Mouse (Mus musculus) kidney, postnatal 36 days (tissue): Measurements from ENCODE around the gene Zfp687.

Experiments
- DNase-seq, 2 experiments: peaks; one replicate each; pipeline ENCODE4 v3.0.0; 2021 to 2022; ENCODE audit warnings: mixed read lengths in 2 of 2

Zfp687 gene

DNA sequence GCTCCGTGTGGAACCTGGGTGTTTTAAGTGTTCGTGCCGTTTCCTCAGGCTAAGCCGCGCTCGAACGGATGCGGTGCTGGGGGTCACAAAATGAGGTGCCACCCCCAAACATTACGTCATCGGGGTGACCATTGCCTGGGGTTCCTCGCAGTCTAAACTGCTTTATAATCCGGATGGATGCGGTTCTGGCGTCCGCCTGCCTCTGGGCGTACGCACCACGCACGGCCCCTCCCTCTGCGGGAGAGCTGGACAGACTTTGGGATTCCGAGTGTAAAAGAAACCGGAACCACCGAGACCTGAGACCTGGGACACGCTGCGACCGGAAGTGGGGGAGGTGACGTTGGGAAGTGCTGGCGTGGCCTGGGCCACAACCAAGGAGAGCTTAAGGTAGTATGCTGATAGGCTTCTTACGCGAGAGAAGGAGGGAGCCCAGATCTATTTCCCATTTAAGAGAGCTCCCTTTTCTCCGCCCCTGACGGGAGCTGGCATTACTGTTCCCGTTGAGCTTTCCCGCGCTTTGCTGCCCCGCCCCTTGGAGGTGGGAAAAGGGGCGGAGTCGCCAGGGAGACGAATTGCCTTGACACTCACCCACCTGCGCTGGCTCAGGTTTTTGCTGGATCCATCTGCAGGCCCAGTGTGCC, 763 bp upstream of the Zfp687 start:
- DNase-seq, result peak; percentile 96 to 97

DNA sequence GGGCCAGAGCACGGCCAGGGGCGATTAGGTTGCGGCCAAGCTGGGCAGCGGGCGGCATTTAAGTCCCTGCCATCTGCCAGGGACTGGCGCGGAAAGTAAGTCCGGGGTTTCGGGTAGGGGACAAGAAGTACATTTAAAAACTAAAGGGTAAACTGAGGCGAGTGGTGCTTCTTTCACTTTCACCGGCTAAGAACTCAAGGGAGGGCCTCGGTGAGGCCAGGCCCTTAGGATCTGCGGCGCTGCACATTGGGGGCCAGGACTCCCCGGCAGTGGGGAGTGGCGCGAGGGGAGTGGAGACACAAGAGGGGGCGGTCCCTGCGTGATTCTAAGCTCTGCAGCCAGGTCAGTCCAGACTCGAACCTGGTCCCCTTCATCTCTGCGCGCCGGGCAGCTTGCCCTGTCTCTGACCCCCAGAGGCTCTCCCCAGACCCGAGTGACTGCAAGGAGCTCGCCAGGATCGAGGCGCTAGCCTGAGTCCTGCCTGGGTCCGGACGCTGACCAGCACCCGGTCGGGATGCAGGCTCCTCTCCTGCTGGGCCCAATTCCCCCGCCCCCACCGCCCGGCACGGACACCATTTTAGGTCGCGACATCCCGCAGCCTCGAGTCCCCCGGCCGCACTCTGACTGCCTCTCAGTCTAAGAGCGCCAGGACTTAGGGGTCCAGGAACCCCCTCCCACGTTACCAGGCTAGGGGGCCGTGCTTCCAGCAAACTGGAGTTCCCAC, 658 bp downstream of the Zfp687 start:
- peak; percentile 38 to 65 for DNase-seq

- peak in 1 of 2 experiments; percentile 58 for DNase-seq
Measured at GRCm38 (mm10) chr3:95013699-95014427, 1.4 kb downstream of the Zfp687 start.

DNA sequence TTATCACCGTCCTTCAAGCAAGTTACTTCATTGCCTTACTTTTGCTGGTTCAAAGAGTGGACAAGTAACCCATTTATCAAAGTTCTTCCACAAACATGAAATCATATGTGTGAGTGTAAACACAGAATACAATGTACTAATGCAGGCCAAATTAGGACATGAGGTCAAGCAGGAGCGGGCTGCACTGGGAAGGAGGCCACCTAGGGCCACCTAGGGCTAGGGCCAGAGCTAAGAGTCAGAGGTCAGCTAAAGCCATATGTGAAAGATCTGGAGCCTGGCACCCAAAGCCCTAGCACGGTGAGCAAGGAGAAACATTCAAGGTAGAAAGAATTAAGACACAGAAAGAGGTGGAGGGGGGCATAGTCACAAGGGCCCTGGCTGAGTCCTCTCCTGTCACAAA, 2.3 kb downstream of the Zfp687 start:
- DNase-seq, result no peak

- DNase-seq, result no peak
Measured at GRCm38 (mm10) chr3:95010396-95010795, 4.9 kb downstream of the Zfp687 start.

DNA sequence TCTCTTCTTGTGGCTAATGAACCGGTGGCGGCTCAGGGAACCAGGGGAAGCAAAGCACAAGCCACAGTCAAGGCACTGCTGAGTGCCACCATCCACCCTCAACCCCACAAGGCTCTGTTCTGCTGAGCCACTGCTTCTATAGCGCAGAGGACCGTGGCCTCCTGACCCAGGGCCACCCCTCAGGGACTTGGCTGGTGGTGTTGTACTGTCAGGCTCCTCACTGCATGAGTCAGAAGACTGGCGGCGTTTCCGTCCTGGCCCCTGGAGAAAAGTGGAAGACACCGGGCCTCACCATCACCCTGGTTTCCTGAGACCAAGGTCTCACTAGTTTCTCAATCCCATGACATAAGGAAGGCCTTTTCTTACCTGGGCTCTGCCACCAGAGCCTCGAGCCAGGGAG, 7.5 kb downstream of the Zfp687 start:
- DNase-seq, result no peak

GRCm38 (mm10) chr3:95005651-95006050, 9.6 kb downstream of the Zfp687 start:
- no peak for DNase-seq

DNA sequence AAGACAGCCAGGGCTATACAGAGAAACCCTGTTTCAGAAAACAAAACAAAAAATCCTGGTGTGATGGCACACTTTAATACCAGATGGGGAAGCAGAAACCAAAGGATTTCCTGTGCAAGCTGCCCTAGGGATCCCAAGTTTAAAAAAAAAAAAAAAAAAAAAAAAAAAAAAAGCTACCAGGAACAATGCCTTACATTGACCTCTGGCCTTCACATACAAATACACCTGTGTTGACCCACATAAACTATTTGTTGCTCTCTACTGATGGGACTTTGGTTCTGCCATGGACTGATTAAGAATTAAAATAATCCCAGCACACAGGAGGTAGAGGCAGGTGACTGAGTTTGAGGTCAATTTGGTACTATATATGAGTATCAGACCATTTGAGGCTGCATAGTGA, 12.0 kb downstream of the Zfp687 start:
- no peak for DNase-seq

DNA sequence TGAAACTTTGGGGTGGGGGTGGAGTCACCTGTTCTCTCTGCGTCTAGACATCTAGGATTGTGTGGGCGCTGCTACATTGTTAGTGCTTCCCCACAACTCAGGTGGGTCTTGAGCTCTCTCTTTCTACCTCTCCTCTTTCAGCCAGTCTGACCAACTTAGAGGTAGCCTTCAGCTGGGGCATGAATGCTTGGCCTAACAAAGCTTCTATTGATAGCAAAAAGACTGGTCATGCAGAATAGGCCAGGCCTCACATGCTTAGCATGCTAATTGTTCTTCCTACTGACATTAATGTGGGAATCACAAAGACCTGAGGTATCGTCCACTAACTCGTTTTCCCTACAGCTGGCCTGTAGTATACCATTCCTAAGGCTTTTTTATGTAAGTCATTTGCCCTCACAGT, 12.7 kb downstream of the Zfp687 start:
- no peak for DNase-seq

DNA sequence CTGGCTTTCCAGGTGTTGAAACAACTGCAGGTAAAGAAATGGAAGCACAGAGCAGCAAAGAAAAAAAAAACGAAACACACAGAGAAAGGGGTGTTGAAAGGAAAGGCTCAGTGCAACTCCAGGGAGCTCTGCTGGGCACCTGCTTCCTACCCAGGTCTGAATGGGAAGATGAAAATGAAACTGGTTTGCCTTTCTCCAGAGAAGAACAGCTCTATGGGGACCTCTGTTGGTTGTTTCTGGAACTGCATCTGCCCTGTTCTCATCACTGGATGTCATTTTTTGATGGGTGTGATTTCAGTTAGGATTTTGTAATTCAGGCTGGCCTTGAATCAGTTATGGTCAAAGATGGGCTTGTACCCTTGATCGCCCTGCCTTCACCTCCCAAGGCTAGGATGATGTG, 18.3 kb downstream of the Zfp687 start:
- peak; percentile 76 to 93 for DNase-seq

- DNase-seq, result peak in 1 of 2 experiments; percentile 12
Measured at GRCm38 (mm10) chr3:94989159-94989761, 26.0 kb downstream of the Zfp687 start.

- peak; percentile 43 to 58 for DNase-seq
Measured at GRCm38 (mm10) chr3:94987578-94987977, 27.7 kb downstream of the Zfp687 start.

DNA sequence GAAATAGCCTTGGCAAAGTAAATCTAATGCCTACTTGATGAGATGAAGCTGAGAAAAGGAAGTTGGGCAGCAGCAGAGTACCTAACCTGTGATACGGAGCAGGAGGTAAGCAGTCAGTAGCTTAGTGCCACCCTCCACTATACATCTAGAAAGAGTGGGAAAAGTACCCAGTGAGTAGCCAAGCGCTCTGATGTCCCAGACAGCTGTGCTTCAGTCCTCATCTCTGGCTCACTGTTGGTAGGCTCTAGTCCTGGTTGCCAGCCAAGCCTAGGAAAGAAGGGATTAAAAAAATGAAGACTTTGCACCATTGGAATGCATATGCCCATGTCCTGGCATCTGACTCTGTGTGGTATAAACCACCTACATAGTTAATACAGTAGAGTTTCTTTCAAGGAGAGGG, 29.7 kb downstream of the Zfp687 start:
- no peak for DNase-seq

DNA sequence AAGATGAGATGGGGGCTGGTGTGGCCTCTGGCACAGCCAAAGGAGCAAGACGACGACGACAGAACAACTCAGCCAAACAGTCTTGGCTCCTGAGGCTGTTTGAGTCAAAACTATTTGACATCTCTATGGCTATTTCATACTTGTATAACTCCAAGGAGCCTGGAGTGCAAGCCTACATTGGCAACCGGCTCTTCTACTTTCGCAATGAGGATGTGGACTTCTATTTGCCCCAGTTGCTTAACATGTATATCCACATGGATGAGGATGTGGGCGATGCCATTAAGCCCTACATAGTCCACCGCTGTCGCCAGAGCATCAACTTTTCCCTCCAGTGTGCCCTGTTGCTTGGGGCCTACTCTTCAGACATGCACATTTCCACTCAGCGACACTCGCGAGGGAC, 30.9 kb downstream of the Zfp687 start:
- DNase-seq, result no peak

DNA sequence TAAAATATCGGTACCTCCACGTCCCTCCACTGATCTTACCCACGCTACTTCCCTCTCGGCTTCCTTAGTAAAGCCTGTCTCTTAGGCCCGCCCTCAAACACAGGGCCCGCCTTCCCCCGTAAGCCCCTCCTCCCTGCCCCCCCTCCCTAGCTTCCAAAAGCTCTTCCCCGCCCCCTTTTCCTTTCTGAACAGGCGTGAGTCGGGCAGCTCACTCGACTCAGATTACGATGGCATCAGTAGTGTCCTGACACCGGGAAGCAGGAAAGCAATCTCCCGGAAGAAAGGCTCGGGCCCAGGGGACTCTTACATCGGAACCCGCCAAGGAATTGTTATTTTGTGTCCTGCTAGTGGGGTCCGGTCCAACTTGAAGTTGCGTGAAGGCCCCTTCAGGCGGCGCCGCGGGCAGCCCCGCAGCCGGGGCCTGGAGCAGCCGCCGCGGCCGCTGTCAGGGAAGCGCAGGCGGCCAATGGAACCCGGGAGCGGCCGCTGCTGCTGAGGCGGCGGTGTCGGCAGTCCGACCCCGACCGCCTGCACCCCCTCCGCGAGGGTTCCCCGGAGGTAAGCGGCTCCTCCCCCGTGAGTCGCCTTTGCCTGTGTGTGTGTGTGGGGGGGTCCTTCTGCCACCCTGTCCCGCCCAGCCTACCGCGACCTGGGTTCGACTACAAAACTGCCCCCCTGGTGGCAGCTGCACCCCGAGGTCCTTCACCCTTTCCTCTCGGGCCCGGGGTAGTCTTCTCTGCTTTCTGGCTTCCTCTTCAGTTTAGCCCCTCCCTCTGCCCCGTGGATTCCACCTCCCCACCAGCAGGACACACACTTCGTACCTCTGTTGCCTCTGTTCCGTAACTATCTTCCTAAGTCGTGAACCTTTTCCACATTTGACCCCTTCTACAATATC, 40.5 kb downstream of the Zfp687 start, which contains the start of gene Pi4kb:
Gene Pi4kb, plus strand, starts transcription at position 204 of the 895 bp plus-strand sequence.
- DNase-seq, result peak; percentile 89 to 92

- peak in 1 of 2 experiments; percentile 30 for DNase-seq
Measured at GRCm38 (mm10) chr3:94974026-94974527, 41.2 kb downstream of the Zfp687 start.

DNA sequence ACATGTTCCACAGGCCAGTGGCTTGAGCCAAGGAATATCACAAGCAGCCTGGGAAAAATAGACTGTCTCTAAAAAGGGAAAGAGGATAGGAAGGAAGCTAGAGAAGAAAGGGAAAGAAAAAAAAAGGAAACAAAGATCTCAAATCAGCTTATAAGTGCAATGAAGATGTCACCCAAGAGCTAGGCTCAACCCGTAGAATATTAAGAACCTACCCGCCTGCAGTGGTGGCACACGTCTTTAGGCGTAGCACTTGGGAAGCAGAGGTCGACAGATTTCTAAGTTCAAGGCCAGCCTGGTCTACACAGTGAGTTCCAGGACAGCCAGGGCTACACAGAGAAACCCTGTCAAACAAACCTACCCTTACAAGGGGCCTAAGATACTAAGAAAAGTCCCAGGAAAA, 41.6 kb downstream of the Zfp687 start:
- no peak for DNase-seq

DNA sequence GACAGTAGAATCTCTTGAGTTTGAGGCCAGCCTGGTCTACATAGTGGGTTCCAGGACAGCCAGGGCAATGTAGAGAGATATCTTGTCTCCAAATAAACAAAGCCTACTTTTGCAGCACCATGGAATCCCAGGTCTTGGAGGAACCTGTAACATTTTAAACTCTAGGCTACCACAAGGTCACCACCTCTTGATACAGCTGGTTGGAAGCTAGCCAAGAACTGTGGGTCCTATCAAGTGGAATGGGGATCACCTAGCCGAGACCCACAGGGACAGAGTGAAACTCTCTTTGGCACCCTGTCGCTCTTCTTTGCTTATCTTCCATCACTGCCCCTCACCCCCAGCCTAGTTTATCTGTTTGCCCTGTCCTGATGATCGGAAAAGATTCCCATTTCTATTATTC, 42.7 kb downstream of the Zfp687 start:
- DNase-seq, result no peak

- no peak for DNase-seq
Measured at GRCm38 (mm10) chr3:94965878-94966277, 49.4 kb downstream of the Zfp687 start.

- no peak for DNase-seq
Measured at GRCm38 (mm10) chr3:94964989-94965388, 50.3 kb downstream of the Zfp687 start.

DNA sequence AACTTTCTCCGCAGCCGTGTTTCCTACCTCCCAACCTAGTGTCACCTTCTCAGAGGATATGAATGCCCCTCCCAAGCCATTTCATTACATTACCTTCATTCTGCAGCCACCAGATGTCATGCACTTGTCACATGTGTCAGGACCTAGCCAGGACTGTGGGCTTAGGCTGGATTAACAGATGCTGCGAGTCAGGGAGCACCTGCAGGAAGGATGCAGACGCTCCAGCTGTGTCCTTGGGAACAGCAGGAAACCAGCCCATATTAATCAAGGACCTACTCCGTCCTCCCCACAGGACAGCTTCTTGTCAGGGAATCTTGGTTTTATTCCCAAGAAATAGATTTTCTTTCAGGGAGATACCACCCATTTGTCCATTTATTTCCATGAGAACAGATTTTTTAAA, 54.9 kb downstream of the Zfp687 start:
- DNase-seq, result no peak

DNA sequence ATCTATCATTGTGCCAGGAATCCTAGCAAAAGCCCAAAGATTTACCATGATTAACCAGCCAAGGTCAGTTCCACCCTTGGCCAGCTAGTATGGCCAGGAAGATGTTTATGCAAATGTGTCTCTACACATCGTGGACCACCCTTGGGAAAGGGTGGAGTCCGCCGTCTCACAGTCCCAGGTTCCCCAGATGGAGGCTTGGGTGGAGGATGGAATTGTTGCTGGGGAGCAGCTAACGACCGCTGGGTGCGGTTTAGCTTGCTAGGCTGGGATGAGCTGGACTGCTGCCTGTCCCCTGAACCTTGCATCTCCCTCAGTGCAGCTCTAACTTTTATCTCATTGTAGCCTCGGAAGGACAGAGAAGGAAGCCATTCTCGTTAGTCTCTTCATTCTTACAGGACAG, 55.4 kb downstream of the Zfp687 start:
- DNase-seq, result no peak
